Mouse (Mus musculus): ENCODE data around the gene Lefty1.

- TF ChIP-seq CTCF (IDR thresholded peaks at IDR 0.05; ENCODE audit: low read depth, low read length) = no peak
- TF ChIP-seq POLR2A (IDR thresholded peaks at IDR 0.05; ENCODE audit: extremely low read depth, insufficient read depth, low read length) = no peak
These were observed 10.1 kb upstream of the Lefty1 start for GRCm38 (mm10) chr1:180924737-180925136.
